Mouse (Mus musculus) bone marrow, adult 2 months (tissue): Measurements from ENCODE around the gene Zfp988.
"Not testable (repeated sequence)": the region's sequence is repeated elsewhere in the genome, so short reads cannot be mapped to it uniquely, and the experiment has no call there.

ENCODE experiments used
- CTCF ChIP-seq: fragments of 200-500 bp; IDR thresholded peaks from 2 replicates; pipeline ENCODE4 v1.5.1; 2011; ENCODE audit warnings: low read length, control low read depth; ENCODE audit not compliant: control insufficient read depth, insufficient read depth
- POLR2A ChIP-seq: fragments of 200-500 bp; IDR thresholded peaks from 2 replicates; pipeline ENCODE4 v1.6.1; 2011; ENCODE audit warnings: low read depth, mild to moderate bottlenecking, control low read depth, low read length, borderline replicate concordance; ENCODE audit not compliant: control insufficient read depth

GRCm38 (mm10) chr4:147350541-147350940, 45.1 kb downstream of the Zfp988 start:
- TF ChIP-seq POLR2A, CTCF: not testable (repeated sequence)
